Mouse (Mus musculus) fat pad, adult 2 months (tissue): ENCODE measurements around the gene Unc5b.
"Not testable (repeated sequence)": the region's sequence is repeated elsewhere in the genome, so short reads cannot be mapped to it uniquely, and the experiment has no call there.

Experiments
- DNase-seq: peaks from one replicate; pipeline ENCODE4 v3.0.0-alpha.2; 2011; ENCODE audit warnings: low read depth, low spot score; ENCODE audit errors: extremely low read depth

Gene Unc5b

GRCm38 (mm10) chr10:60831379-60831778, at the start of gene Unc5b:
Unc5b (minus strand) TSS chr10:60831581.
- no peak for DNase-seq

DNA sequence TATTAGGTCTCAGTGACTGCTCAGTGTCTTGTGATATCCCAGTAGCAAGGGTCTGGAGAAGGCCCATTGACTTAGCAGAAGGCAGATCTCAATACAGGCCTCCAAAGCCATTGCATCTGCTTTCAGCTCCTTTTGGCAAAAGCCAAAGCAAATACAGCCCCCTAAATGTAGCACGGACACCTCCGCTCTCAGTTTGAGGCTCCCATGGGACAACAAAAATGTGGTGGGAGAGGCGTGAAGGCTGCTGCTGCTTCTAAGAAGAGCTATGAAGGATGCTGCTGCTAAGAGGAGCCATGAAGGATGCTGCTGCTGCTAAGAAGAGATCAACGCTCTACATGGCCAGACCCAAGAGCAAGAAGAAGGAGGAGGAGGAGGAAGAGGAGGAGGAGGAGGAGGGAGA, 48.4 kb upstream of the Unc5b start:
- DNase-seq: no peak

GRCm38 (mm10) chr10:60877075-60877474, 45.7 kb upstream of the Unc5b start:
- no peak for DNase-seq

DNA sequence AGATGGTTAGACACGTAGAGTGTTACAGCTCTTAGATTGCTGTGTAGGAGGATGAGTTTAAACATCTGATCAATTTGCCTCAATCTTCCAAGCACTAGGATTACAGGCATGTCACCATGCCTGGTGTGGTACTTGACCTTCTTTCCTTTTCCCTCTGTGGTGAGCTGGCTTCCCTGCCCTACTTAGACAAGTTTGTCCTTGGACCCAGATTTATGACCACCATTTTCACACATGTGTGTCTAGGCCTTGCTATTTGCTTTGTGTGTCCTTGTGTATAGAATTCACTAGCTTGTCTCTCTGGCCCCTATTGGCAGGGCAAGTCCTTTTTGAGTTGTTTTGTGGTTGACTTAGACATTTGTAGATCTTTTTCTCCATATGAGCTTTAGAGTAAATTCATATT, 43.6 kb upstream of the Unc5b start:
- no peak for DNase-seq

DNA sequence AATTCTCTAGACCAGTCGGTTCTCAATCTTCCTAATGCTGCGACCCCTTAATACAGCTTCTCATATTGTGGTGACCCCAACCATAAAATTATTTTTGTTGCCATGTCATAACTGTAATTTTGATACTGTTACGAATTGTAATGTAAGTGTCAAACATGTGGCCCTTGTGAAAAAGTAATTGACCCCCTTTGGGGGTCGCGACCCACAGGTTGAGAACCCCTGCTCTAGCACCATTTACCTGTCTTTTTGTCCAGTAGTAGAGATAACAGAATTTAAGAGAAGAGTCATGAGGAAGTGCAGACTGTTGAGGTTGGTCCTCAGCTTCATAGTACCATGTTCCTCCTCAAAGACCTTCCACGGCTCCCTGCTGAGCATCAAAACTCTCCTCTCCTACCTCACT, 31.9 kb upstream of the Unc5b start:
- DNase-seq: no peak

DNA sequence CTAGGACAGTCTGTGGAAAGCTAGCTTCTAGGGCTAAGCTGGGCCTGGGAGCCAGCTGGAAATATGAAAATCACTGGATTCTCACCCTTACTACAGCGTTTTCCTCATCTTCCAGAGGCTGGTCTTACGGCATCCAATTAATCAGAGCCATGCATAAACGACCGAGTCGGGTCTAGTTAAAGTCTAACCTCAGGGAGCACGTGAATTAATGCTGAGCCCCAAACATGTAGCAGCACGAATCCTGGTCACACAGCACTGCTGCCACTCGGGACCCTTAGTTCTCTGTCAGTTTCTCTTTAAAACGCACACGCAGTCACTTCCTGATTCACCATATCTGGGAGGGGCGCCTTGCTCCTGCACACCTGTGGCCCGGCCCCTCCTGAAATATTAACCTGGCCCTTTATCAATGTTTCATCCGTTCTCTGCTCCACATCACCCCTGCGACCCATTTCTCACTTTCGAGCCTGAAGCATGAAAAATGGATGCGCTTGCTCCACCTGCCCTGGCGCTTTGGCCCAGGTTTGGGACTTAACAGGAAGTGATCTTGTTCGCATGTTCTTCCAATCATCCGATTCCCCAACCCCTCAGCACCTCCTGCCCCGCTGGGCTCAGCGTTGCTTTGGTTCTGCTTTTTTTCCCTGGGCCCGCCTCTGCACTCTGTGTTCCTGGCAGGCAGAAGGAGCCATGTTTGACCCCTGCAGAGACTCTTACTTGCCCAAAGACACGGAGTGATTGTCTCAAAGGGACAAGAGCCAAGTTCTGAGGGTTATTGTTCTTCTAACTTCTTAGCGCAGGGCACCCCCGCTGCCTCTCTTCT, 31.3 kb upstream of the Unc5b start:
- DNase-seq: no peak

DNA sequence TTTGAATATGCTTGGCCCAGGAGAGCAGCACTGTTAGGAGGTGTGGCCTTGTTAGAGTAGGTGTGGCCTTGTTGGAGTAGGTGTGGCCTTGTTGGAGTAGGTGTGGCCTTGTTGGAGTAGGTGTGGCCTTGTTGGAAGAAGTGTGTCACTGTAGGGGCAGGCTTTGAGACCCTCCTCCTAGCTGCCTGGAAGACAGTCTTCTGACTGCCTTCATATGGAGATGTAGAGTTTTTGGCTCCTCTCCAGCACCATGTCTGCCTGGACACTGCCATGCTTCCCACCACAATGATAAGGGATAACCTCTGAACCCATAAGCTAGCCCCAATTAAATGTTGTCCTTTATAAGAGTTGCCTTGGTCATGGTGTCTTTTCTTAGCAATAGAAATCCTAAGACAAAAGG, 13.9 kb upstream of the Unc5b start:
- not testable (repeated sequence) for DNase-seq

DNA sequence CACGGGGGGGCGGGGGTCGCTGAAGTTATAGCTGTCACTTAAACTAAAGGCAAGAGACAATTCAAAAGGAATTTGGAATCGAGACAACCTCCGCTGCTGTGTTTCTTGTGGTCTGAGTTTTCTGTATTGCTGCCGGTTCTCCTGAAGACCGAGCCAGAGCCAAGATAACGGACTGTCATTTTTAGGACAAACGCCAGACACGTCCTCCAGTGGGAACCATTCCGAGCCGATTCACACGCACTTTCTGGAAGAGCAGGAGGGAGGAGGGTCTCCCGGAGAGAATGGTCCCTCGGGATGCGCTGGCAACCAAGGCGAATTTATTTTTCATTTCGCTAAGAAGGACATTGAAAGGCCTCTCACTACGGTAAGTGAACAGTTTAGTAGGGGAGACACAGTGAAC, 7.4 kb upstream of the Unc5b start:
- DNase-seq: no peak

- DNase-seq: no peak
Observed at GRCm38 (mm10) chr10:60834949-60835348, 3.6 kb upstream of the Unc5b start.

DNA sequence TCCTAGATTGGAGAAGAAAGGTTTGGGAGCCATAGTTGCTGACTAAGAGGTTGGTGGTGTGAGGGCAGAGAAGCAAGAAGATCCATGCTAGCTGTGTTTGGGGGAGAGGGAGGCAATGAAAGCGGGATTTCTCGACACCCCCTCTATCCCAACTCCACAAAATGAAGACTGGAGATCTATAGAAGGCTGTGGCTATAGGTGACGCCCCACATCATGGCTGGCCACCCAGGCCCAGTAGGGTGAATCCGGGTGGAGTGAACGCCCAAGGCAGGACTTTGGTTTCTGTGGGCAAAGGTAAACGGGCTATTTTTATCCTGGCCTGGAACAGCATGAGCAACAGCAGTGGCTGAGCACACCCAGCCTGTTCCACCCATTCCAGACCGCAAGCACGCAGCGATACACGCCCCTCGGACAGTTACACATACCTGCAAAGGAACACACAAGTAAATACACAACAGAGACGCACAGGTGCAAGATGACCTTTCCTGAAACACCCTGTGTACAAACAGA, 1.3 kb upstream of the Unc5b start:
- no peak for DNase-seq

- DNase-seq: no peak
Observed at GRCm38 (mm10) chr10:60830556-60831350, 628 bp downstream of the Unc5b start.

GRCm38 (mm10) chr10:60830000-60830399, 1.4 kb downstream of the Unc5b start:
- DNase-seq: no peak

- DNase-seq: no peak
Observed at GRCm38 (mm10) chr10:60829071-60829470, 2.3 kb downstream of the Unc5b start.

- DNase-seq: no peak
Observed at GRCm38 (mm10) chr10:60827901-60828670, 3.3 kb downstream of the Unc5b start.

- no peak for DNase-seq
Observed at GRCm38 (mm10) chr10:60827266-60827665, 4.1 kb downstream of the Unc5b start.

DNA sequence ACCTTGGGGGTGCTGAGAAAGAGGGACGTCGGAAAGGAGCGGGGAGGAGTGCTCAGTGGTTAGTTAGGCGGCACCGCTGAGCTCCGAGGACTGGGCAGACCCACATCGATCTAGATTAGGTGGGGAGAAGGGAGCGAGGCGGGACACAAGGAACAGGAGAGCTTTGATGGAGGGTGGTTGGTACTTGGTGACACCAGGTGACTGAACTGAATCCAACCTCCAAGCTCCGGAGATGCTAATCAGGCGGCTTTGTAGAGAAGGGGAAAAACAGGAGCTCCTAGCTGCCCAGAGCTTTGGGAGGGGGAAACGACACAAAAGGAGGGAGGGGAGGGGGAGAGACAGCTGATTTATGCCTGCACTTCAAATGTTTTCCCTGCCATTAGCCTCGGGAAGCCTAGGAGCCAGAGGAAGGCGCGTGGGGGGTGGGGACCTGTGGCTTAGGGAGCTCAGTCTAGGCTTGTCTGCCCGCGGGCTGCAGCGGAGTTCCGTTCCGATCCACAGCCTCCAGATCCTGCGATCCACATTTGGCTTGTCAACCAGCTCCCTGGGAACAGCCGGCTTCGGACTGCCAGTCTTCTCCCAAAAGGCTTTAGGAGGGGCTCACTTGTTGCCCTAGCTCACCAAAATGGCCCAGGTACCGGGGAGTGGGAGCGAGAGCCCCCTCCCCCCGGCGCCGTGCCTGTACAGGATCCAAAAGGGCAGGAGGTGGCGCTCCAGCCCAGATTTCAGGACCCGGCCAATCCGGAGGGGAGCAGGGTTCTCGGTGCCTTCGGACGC, 4.7 kb downstream of the Unc5b start:
- DNase-seq: no peak

DNA sequence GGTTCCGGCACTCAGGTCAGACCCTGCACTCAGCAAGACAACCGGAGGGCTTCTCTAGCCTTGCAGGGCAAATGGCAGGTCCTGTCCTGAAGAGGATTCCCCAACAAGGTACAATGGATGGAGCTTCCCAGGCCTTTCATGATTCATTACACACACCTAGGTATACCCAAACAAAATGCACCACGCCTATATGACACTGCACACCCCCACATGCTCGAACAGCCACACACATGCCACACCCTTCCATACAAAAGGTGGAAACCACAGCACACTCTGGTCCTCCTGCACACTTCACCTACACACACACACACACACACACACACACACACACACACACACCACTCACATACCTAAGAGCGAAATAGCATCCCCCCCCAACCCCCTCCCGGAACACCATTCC, 5.4 kb downstream of the Unc5b start:
- DNase-seq: no peak

- DNase-seq: no peak
Observed at GRCm38 (mm10) chr10:60823744-60824143, 7.6 kb downstream of the Unc5b start.

DNA sequence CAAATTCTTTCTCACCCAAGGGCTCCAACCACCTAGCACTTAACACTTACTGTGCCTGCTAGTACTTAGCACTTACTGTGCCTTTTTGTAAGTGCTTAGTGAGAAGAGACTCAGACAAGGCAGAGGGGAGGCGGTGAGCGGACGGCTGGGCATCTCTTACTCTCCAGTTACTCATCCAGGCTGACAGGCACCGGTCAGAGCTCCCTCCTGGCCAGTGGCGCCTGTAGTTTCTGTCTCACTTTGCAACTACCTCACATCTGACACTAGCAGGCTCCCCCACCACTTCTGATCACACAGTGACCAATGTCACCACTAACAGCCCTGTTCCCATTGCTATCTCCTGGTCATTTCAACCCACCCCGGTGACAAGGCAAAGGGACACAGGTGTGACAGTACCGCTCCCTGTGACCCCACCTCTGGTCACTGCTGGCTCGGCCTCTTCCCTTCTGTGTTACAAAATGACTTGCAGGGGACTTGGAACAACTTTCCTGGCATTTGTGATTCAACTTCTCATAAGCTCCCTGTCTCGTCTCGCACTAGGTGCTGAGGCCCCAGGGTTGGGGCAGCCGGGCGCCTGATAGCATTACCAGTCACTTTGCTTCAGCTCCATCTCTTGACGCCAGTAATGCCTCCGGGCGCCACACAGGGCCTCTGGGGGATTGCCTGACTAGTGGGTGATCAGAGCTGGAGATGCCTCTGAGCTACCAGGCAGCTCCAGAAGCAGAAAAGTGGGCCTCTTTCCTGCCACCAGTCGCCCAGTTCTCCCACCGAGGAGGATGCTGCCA, 8.5 kb downstream of the Unc5b start:
- DNase-seq: no peak
